Mouse (Mus musculus): Measurements from ENCODE around the gene Cfap54. TPM values are rescaled to one million over a fixed set of nuclear protein-coding genes. Genes with fewer than 3 reads are reported as not detected.

Cfap54 gene
- polyA plus RNA-seq, 1 experiment from 2014 or later = 1.6 TPM

GRCm38 (mm10) chr10:92990576-92990975 lies 90.8 kb downstream of the Cfap54 start:
- Histone ChIP-seq H3K27ac (no peak overlapping the region), H3K36me3 (ENCODE audit: poor library complexity, severe bottlenecking) (no peaks in the 10 kb centered on the region), H3K9ac (no peak overlapping the region), H3K9me3 (replicated peaks) (no peaks in the 10 kb centered on the region), H3K4me2 (no peak overlapping the region), H3K27me3 (no peaks in the 10 kb centered on the region), H3K4me1 (0 out of 2 replicates have a peak, but pooled peaks cover 2% of the 10 kb centered on the region), H3K4me3 (no peak overlapping the region)
- 65% methylated on average over 2 of the region's 2 CpGs for WGBS
- ATAC-seq = no peak

- Histone ChIP-seq H3K4me1 (no peaks in the 10 kb centered on the region), H3K27me3 (no peaks in the 10 kb centered on the region), H3K9me3 (replicated peaks) (no peaks in the 10 kb centered on the region), H3K9ac (no peak overlapping the region), H3K36me3 (ENCODE audit: poor library complexity, severe bottlenecking) (no peaks in the 10 kb centered on the region), H3K4me2 (no peak overlapping the region), H3K27ac (no peak overlapping the region), H3K4me3 (no peak overlapping the region)
- 79% methylated on average over 3 of the region's 3 CpGs for WGBS
- ATAC-seq = no peak
These were observed 116.3 kb downstream of the Cfap54 start for GRCm38 (mm10) chr10:92965134-92965533.

GRCm38 (mm10) chr10:92950044-92950443 lies 131.4 kb downstream of the Cfap54 start:
- H3K36me3 ChIP-seq (ENCODE audit: poor library complexity, severe bottlenecking) = 0 out of 2 replicates have a peak, but pooled peaks cover 2% of the 10 kb centered on the region
- H3K27ac ChIP-seq = no peak overlapping the region
- H3K4me3 ChIP-seq = no peak overlapping the region
- no peaks in the 10 kb centered on the region; the same call in 1 of the 2 replicates for H3K27me3 ChIP-seq
- no peak for ATAC-seq
- H3K4me1 ChIP-seq = no peaks in the 10 kb centered on the region
- H3K9ac ChIP-seq = no peak overlapping the region
- WGBS = 82% methylated on average over 1 of the region's 1 CpGs
- no peak overlapping the region for H3K4me2 ChIP-seq
- H3K9me3 ChIP-seq (replicated peaks) = no peaks in the 10 kb centered on the region

- no peaks in the 10 kb centered on the region for H3K36me3 ChIP-seq (ENCODE audit: poor library complexity, severe bottlenecking)
- WGBS = 78% methylated on average over 7 of the region's 7 CpGs
- H3K9ac ChIP-seq = no peak overlapping the region
- H3K4me1 ChIP-seq = no peaks in the 10 kb centered on the region
- H3K9me3 ChIP-seq (replicated peaks) = no peaks in the 10 kb centered on the region
- ATAC-seq = no peak
- H3K4me2 ChIP-seq = no peak overlapping the region
- H3K4me3 ChIP-seq = no peak overlapping the region
- no peaks in the 10 kb centered on the region for H3K27me3 ChIP-seq
- no peak overlapping the region for H3K27ac ChIP-seq
These were observed 138.4 kb downstream of the Cfap54 start for GRCm38 (mm10) chr10:92942848-92943645.

- no peak overlapping the region for H3K4me3 ChIP-seq
- WGBS = 76% methylated on average over 1 of the region's 1 CpGs
- H3K36me3 ChIP-seq (ENCODE audit: poor library complexity, severe bottlenecking) = no peaks in the 10 kb centered on the region
- H3K4me2 ChIP-seq = no peak overlapping the region
- H3K4me1 ChIP-seq = no peaks in the 10 kb centered on the region
- ATAC-seq = no peak
- H3K9ac ChIP-seq = no peak overlapping the region
- H3K9me3 ChIP-seq (replicated peaks) = no peaks in the 10 kb centered on the region
- H3K27me3 ChIP-seq = no peaks in the 10 kb centered on the region
- no peak overlapping the region for H3K27ac ChIP-seq
These were observed 139.8 kb downstream of the Cfap54 start for GRCm38 (mm10) chr10:92941616-92942015.

GRCm38 (mm10) chr10:92937741-92938285 lies 143.6 kb downstream of the Cfap54 start:
- no peak for ATAC-seq
- Histone ChIP-seq H3K36me3 (ENCODE audit: poor library complexity, severe bottlenecking) (no peaks in the 10 kb centered on the region), H3K27ac (no peak overlapping the region), H3K4me3 (no peak overlapping the region), H3K9me3 (replicated peaks) (no peaks in the 10 kb centered on the region), H3K4me2 (no peak overlapping the region), H3K4me1 (no peaks in the 10 kb centered on the region), H3K27me3 (no peaks in the 10 kb centered on the region), H3K9ac (no peak overlapping the region)
- 80% methylated on average over 10 of the region's 10 CpGs for WGBS

GRCm38 (mm10) chr10:92937091-92937490 lies 144.3 kb downstream of the Cfap54 start:
- 88% methylated on average over 7 of the region's 7 CpGs for WGBS
- Histone ChIP-seq H3K4me1 (no peaks in the 10 kb centered on the region), H3K4me3 (no peak overlapping the region), H3K36me3 (ENCODE audit: poor library complexity, severe bottlenecking) (no peaks in the 10 kb centered on the region), H3K4me2 (no peak overlapping the region), H3K27ac (no peak overlapping the region), H3K9me3 (replicated peaks) (no peaks in the 10 kb centered on the region), H3K27me3 (no peaks in the 10 kb centered on the region), H3K9ac (no peak overlapping the region)
- ATAC-seq = no peak

GRCm38 (mm10) chr10:92934506-92934905 lies 146.9 kb downstream of the Cfap54 start:
- 57% methylated on average over 5 of the region's 5 CpGs for WGBS
- H3K4me1 ChIP-seq = no peaks in the 10 kb centered on the region
- no peaks in the 10 kb centered on the region for H3K9me3 ChIP-seq (replicated peaks)
- ATAC-seq = no peak
- H3K27ac ChIP-seq = no peak overlapping the region
- no peak overlapping the region for H3K4me3 ChIP-seq
- no peaks in the 10 kb centered on the region for H3K36me3 ChIP-seq (ENCODE audit: poor library complexity, severe bottlenecking)
- no peak overlapping the region for H3K4me2 ChIP-seq
- no peak overlapping the region for H3K9ac ChIP-seq
- no peaks in the 10 kb centered on the region for H3K27me3 ChIP-seq

- Histone ChIP-seq H3K4me1 (no peaks in the 10 kb centered on the region), H3K27ac (no peak overlapping the region), H3K27me3 (no peaks in the 10 kb centered on the region), H3K9ac (no peak overlapping the region), H3K4me2 (no peak overlapping the region), H3K9me3 (replicated peaks) (no peaks in the 10 kb centered on the region), H3K4me3 (no peak overlapping the region), H3K36me3 (ENCODE audit: poor library complexity, severe bottlenecking) (no peaks in the 10 kb centered on the region)
- ATAC-seq = no peak
- 87% methylated on average over 6 of the region's 6 CpGs for WGBS
These were observed 147.8 kb downstream of the Cfap54 start for GRCm38 (mm10) chr10:92933616-92934015.

GRCm38 (mm10) chr10:92932464-92932863 lies 149.0 kb downstream of the Cfap54 start:
- H3K27ac ChIP-seq = no peak overlapping the region
- no peak overlapping the region for H3K9ac ChIP-seq
- WGBS = 93% methylated on average over 12 of the region's 12 CpGs
- no peak overlapping the region for H3K4me3 ChIP-seq
- H3K4me2 ChIP-seq = no peak overlapping the region
- no peaks in the 10 kb centered on the region for H3K36me3 ChIP-seq (ENCODE audit: poor library complexity, severe bottlenecking)
- no peaks in the 10 kb centered on the region for H3K9me3 ChIP-seq (replicated peaks)
- H3K4me1 ChIP-seq = no peaks in the 10 kb centered on the region
- no peak for ATAC-seq
- H3K27me3 ChIP-seq = no peaks in the 10 kb centered on the region

- Histone ChIP-seq H3K9ac (no peak overlapping the region), H3K36me3 (ENCODE audit: poor library complexity, severe bottlenecking) (no peaks in the 10 kb centered on the region), H3K9me3 (replicated peaks) (no peaks in the 10 kb centered on the region), H3K27me3 (no peaks in the 10 kb centered on the region), H3K4me2 (no peak overlapping the region), H3K4me1 (no peaks in the 10 kb centered on the region), H3K27ac (no peak overlapping the region), H3K4me3 (no peak overlapping the region)
- no peak for ATAC-seq
- WGBS = 80% methylated on average over 1 of the region's 1 CpGs
These were observed 151.4 kb downstream of the Cfap54 start for GRCm38 (mm10) chr10:92930036-92930435.

GRCm38 (mm10) chr10:92928256-92928655 lies 153.2 kb downstream of the Cfap54 start:
- no peaks in the 10 kb centered on the region for H3K4me1 ChIP-seq
- WGBS = 82% methylated on average over 3 of the region's 3 CpGs
- no peaks in the 10 kb centered on the region for H3K9me3 ChIP-seq (replicated peaks)
- no peak overlapping the region for H3K27ac ChIP-seq
- H3K9ac ChIP-seq = no peak overlapping the region
- H3K27me3 ChIP-seq = no peaks in the 10 kb centered on the region
- no peaks in the 10 kb centered on the region for H3K36me3 ChIP-seq (ENCODE audit: poor library complexity, severe bottlenecking)
- no peak overlapping the region for H3K4me2 ChIP-seq
- H3K4me3 ChIP-seq = no peak overlapping the region
- ATAC-seq = no peak
